Mouse (Mus musculus) heart, postnatal 0 days (tissue): ENCODE measurements at regions not wholly inside any gene's neighbourhood (a gene's known extent, or its start where the extent isn't known, plus 50 kb on each side); places are given as distances from the start of the nearest gene placed in this dataset.

Source experiments
- ATAC-seq: fragments of 200-750 bp; cut with Nextera tagmentation; 2 replicates; pipeline ENCODE4 v1.8.0; 2017; ENCODE audit warnings: low read depth, moderate number of reproducible peaks, moderate library complexity; ENCODE audit not compliant: insufficient read depth
- DNase-seq: peaks from one replicate; pipeline ENCODE4 v3.0.0-alpha.2; 2016; ENCODE audit warnings: low spot score
- H3K27ac ChIP-seq: fragments of 300-500 bp; sonication (generic); 2 replicates; pipeline ENCODE4 v1.5.1; 2014; ENCODE audit warnings: low read depth, mild to moderate bottlenecking
- H3K27me3 ChIP-seq: fragments of 300-500 bp; sonication (generic); 2 replicates; pipeline ENCODE4 v1.6.1; 2014; ENCODE audit warnings: low read length, mixed read lengths; ENCODE audit not compliant: control insufficient read depth, insufficient read depth
- H3K36me3 ChIP-seq: fragments of 300-500 bp; sonication (generic); replicated peaks from 2 replicates; pipeline ENCODE4 v1.6.1; 2014; ENCODE audit warnings: low read length, mixed read lengths; ENCODE audit not compliant: control insufficient read depth, insufficient read depth
- H3K4me1 ChIP-seq: fragments of 300-500 bp; sonication (generic); 2 replicates; pipeline ENCODE4 v1.6.1; 2014; ENCODE audit warnings: antibody characterized with exemption; ENCODE audit not compliant: control insufficient read depth, insufficient read depth
- H3K4me2 ChIP-seq: fragments of 300-500 bp; sonication (generic); 2 replicates; pipeline ENCODE4 v1.6.1; 2014; ENCODE audit warnings: low read depth, mild to moderate bottlenecking, low read length, moderate library complexity
- H3K4me3 ChIP-seq: fragments of 300-500 bp; sonication (generic); 2 replicates; pipeline ENCODE4 v1.5.1; 2014; ENCODE audit warnings: low read depth, low read length
- H3K9ac ChIP-seq: fragments of 300-500 bp; sonication (generic); replicated peaks from 2 replicates; pipeline ENCODE4 v1.6.1; 2014; ENCODE audit warnings: low read depth, low read length, mixed read lengths
- H3K9me3 ChIP-seq: fragments of 300-500 bp; sonication (generic); replicated peaks from 2 replicates; pipeline ENCODE4 v1.6.1; 2016; ENCODE audit warnings: low read length; ENCODE audit not compliant: control insufficient read depth
- CTCF ChIP-seq: IDR thresholded peaks from 2 replicates; pipeline ENCODE4 v1.5.1; 2016; ENCODE audit warnings: antibody characterized with exemption, control low read depth, low read depth
- EP300 ChIP-seq: IDR thresholded peaks from 2 replicates; pipeline ENCODE4 v1.6.1; 2016; ENCODE audit warnings: antibody characterized with exemption, low read depth
- WGBS: fragments of 180-500 bp; shearing (Covaris S2); extraction: QIAGEN DNeasy Blood & Tissue Kit; methylation state at CpG from one replicate; pipeline ENCODE4 v1.1.7; 2014; 5-methylcytosine and 5-hydroxymethylcytosine counted together

GRCm38 (mm10) chr1:71864749-71865148 is 211.7 kb upstream of the Fn1 start:
- no peak overlapping the region for H3K4me3 ChIP-seq
- no peak overlapping the region for H3K4me2 ChIP-seq
- no peak for ATAC-seq
- 29% methylated on average over 9 of the region's 9 CpGs for WGBS
- no peaks in the 10 kb centered on the region for H3K27me3 ChIP-seq
- DNase-seq: no peak
- H3K9me3 ChIP-seq: no peaks in the 10 kb centered on the region
- no peaks in the 10 kb centered on the region for H3K36me3 ChIP-seq
- no peak for TF ChIP-seq EP300
- no peak for TF ChIP-seq CTCF
- peaks cover 8% of the 10 kb centered on the region; the same call in 1 of the 2 replicates for H3K4me1 ChIP-seq
- H3K27ac ChIP-seq: no peak overlapping the region
- H3K9ac ChIP-seq: no peak overlapping the region

DNA sequence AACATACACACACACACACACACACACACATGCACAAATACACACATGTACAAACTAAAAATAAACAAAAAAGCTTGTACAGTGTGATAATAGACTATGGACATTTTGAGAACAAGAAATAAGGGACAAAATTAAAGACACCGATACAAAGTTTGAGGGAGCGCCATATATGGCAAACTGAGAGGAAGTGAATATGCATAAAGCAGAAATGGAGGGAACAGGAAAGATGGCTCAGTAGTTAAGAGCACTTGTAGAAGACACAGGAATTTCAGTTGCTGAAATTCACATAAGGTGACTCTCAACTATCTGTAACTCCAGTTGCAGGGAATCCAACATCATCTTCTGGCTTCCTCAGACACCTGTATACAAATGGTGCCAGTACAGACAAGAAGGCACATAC is 200.2 kb upstream of the Fn1 start:
- ATAC-seq (no peak), DNase-seq (no peak)
- H3K4me1 ChIP-seq: no peaks in the 10 kb centered on the region
- WGBS: 93% methylated on average over 2 of the region's 2 CpGs
- H3K36me3 ChIP-seq: no peaks in the 10 kb centered on the region
- no peak overlapping the region for H3K4me3 ChIP-seq
- no peak overlapping the region for H3K9ac ChIP-seq
- no peaks in the 10 kb centered on the region for H3K9me3 ChIP-seq
- H3K27me3 ChIP-seq: no peaks in the 10 kb centered on the region
- H3K27ac ChIP-seq: no peak overlapping the region
- H3K4me2 ChIP-seq: no peak overlapping the region
- TF ChIP-seq CTCF (no peak), EP300 (no peak)

DNA sequence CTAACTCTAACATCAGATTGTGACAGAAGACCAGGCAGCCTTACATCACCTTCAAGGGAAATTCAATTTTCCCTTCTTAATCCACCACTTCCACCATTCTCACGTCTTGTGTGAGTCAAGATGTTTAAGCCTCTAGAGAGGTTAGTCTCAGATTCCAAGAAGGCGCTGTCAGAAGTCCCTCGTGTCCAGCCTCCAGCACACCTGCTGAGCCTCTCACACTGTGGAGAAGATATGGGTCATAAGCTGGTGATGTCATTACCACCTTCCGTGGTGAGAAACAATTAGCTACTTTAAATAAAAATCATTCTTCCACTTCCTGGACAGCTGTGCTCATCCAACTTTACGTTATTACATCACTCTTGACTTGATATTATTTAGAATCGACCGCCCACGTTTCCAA is 198.3 kb upstream of the Fn1 start:
- Histone ChIP-seq H3K4me2 (no peak overlapping the region), H3K9me3 (no peaks in the 10 kb centered on the region), H3K36me3 (no peaks in the 10 kb centered on the region), H3K27ac (no peak overlapping the region), H3K4me3 (no peak overlapping the region), H3K4me1 (no peaks in the 10 kb centered on the region), H3K27me3 (no peaks in the 10 kb centered on the region), H3K9ac (no peak overlapping the region)
- 76% methylated on average over 8 of the region's 8 CpGs for WGBS
- ATAC-seq (no peak), DNase-seq (no peak)
- TF ChIP-seq EP300 (no peak), CTCF (no peak)

DNA sequence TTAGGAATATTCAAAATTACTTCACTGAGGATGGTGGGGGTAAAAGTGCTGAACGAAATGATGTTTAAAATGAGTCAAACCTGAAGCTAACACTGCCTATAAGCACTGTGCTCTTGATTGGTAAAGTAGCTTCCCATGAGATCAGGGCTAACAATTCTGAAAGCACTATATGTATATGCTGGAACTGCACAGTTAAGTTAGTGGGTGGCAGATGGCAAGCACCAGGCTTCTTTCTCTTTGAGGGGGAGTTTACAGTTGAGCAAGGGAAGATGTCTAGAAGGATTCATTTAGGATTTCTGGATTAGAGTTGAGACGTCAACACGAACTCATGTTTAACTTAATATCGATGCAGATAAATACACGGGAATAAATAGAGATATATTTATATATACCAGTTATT is 195.7 kb upstream of the Fn1 start:
- WGBS: 85% methylated on average over 5 of the region's 5 CpGs
- TF ChIP-seq CTCF (no peak), EP300 (no peak)
- H3K4me1 ChIP-seq: peaks cover 15% of the 10 kb centered on the region; the same call in 1 of the 2 replicates

DNA sequence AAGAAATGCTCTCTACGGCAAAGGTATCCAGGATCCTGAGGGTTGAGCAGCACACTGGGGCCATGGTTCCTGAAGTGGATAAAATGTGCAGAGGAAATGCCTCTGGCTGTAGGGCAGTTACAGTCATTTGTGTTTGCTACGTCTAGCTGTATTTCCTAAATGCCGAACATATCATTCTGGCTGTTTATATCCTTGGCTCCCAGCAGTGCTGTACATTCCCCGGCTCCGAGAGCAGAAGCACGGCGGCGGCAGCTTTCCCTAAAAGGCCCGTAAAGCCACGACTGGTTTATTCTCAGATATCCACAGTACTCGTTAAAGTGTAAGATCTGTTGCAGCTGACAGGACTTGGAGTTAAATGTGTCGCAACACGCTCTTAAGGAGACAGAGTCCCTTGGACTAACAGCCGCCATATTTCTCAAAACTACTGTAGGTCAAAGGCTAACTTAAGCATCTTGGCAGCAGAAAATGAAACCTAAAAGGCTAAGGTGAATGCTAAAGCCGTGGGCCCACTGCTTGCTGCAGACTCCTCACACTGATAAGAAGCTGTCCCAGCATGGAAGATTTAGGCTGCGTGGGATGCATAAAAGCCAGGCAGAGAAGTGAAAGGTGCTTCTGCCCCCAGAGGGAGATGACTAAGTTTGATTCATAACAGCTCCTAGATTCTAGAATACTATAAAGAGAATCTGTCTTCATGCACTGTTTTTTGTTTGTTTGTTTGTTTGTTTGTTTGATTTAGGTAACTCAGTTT is 192.1 kb upstream of the Fn1 start:
- Histone ChIP-seq H3K9ac (peak overlapping the region; percentile 32; the same call in 1 of the 2 replicates), H3K36me3 (no peaks in the 10 kb centered on the region), H3K9me3 (no peaks in the 10 kb centered on the region), H3K27me3 (no peaks in the 10 kb centered on the region), H3K27ac (peak overlapping the region; percentile 86), H3K4me3 (peak overlapping the region; percentile 29), H3K4me1 (peaks cover 15% of the 10 kb centered on the region; the same call in 1 of the 2 replicates), H3K4me2 (peak overlapping the region; percentile 50)
- DNase-seq (peak; percentile 86), ATAC-seq (peak; percentile 91)
- TF ChIP-seq EP300 (no peak), CTCF (no peak)
- 13% methylated on average over 16 of the region's 16 CpGs for WGBS

More for the DNA sequence above, 195.7 kb upstream of the Fn1 start:
- no peak for DNase-seq
- no peak overlapping the region for H3K4me3 ChIP-seq
- ATAC-seq: no peak
- no peak overlapping the region for H3K27ac ChIP-seq
- no peaks in the 10 kb centered on the region for H3K9me3 ChIP-seq
- H3K9ac ChIP-seq: no peak overlapping the region
- no peaks in the 10 kb centered on the region for H3K27me3 ChIP-seq
- no peaks in the 10 kb centered on the region for H3K36me3 ChIP-seq
- H3K4me2 ChIP-seq: no peak overlapping the region

DNA sequence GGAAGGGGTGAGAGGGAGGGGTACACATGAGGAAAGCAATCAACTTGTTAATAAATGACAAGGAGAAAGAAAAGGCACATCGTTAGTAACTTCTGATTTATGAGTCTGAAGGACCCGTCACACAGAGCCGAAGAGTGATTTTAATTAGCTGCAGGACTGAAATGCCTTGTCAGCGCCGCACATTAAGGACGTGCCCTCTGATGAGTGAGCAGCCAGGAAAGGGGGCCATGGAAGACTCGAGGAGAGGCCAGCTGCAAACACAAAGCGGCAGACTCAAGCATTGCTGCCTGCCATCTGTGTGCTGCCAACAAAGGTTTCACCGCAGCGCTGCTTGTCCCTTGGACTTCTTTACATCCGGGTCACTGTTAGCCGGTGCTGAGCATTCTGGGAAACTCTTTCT is 184.8 kb upstream of the Fn1 start:
- Histone ChIP-seq H3K4me3 (no peak overlapping the region), H3K4me1 (no peaks in the 10 kb centered on the region), H3K9me3 (no peaks in the 10 kb centered on the region), H3K9ac (no peak overlapping the region), H3K27me3 (no peaks in the 10 kb centered on the region), H3K27ac (no peak overlapping the region; the same call in 1 of the 2 replicates), H3K4me2 (no peak overlapping the region), H3K36me3 (no peaks in the 10 kb centered on the region)
- TF ChIP-seq CTCF (no peak), EP300 (no peak)
- no peak for DNase-seq
- ATAC-seq: no peak
- WGBS: 57% methylated on average over 12 of the region's 12 CpGs
